Mouse (Mus musculus) hindbrain, postnatal 0 days (tissue): ENCODE measurements at regions not wholly inside any gene's neighbourhood (a gene's known extent, or its start where the extent isn't known, plus 50 kb on each side); places are given as distances from the start of the nearest gene placed in this dataset.

Source experiments
- ATAC-seq: fragments of 200-750 bp; cut with Nextera tagmentation; 2 replicates; pipeline ENCODE4 v1.8.0; 2017; ENCODE audit warnings: mild to moderate bottlenecking, moderate TSS enrichment, moderate library complexity
- DNase-seq: peaks from one replicate; pipeline ENCODE4 v3.0.0-alpha.2; 2015; ENCODE audit warnings: low spot score
- H3K27ac ChIP-seq: fragments of 300-500 bp; sonication (generic); 2 replicates; pipeline ENCODE4 v1.5.1; 2014; ENCODE audit warnings: mild to moderate bottlenecking
- H3K27me3 ChIP-seq: fragments of 300-500 bp; sonication (generic); 2 replicates; pipeline ENCODE4 v1.6.1; 2014; ENCODE audit warnings: low read length, mixed read lengths; ENCODE audit not compliant: insufficient read depth
- H3K36me3 ChIP-seq: fragments of 300-500 bp; sonication (generic); 2 replicates; pipeline ENCODE4 v1.6.1; 2014; ENCODE audit warnings: low read length, mixed read lengths; ENCODE audit not compliant: insufficient read depth
- H3K4me1 ChIP-seq: fragments of 300-500 bp; sonication (generic); 2 replicates; pipeline ENCODE4 v1.6.1; 2014; ENCODE audit warnings: antibody characterized with exemption, low read length, mixed read lengths; ENCODE audit not compliant: insufficient read depth
- H3K4me2 ChIP-seq: fragments of 300-500 bp; sonication (generic); 2 replicates; pipeline ENCODE4 v1.6.1; 2014; ENCODE audit warnings: low read depth, mild to moderate bottlenecking, low read length, moderate library complexity, mixed read lengths
- H3K4me3 ChIP-seq: fragments of 300-500 bp; sonication (generic); 2 replicates; pipeline ENCODE4 v1.5.1; 2014; ENCODE audit warnings: low read length
- H3K9ac ChIP-seq: fragments of 300-500 bp; sonication (generic); replicated peaks from 2 replicates; pipeline ENCODE4 v1.6.1; 2014; ENCODE audit warnings: mild to moderate bottlenecking, low read length, moderate library complexity, mixed read lengths
- H3K9me3 ChIP-seq: fragments of 300-500 bp; sonication (generic); 2 replicates; pipeline ENCODE4 v1.6.1; 2016; ENCODE audit warnings: low read length, mixed read lengths
- CTCF ChIP-seq: IDR thresholded peaks from 2 replicates; pipeline ENCODE4 v1.5.1; 2016; ENCODE audit warnings: antibody characterized with exemption, control low read depth, low read depth
- WGBS: fragments of 180-500 bp; shearing (Covaris S2); extraction: QIAGEN DNeasy Blood & Tissue Kit; methylation state at CpG from one replicate; pipeline ENCODE4 v1.1.7; 2014; 5-methylcytosine and 5-hydroxymethylcytosine counted together

GRCm38 (mm10) chr2:133994337-133994736, 442.4 kb downstream of the Bmp2 start:
- H3K9ac ChIP-seq: no peak overlapping the region
- TF ChIP-seq CTCF: no peak
- no peak for DNase-seq
- 79% methylated on average over 9 of the region's 9 CpGs for WGBS
- H3K4me2 ChIP-seq: no peak overlapping the region
- no peaks in the 10 kb centered on the region for H3K27me3 ChIP-seq
- no peak overlapping the region for H3K4me3 ChIP-seq
- H3K4me1 ChIP-seq: no peaks in the 10 kb centered on the region
- ATAC-seq: no peak
- H3K9me3 ChIP-seq: no peaks in the 10 kb centered on the region
- no peak overlapping the region for H3K27ac ChIP-seq
- H3K36me3 ChIP-seq: no peaks in the 10 kb centered on the region

GRCm38 (mm10) chr2:133987671-133988070, 435.7 kb downstream of the Bmp2 start:
- ATAC-seq: no peak

More at GRCm38 (mm10) chr2:133987671-133988070, 435.7 kb downstream of the Bmp2 start:
- no peaks in the 10 kb centered on the region for H3K4me1 ChIP-seq
- TF ChIP-seq CTCF: no peak
- no peaks in the 10 kb centered on the region for H3K36me3 ChIP-seq
- WGBS: 91% methylated on average over 1 of the region's 1 CpGs
- H3K9me3 ChIP-seq: no peaks in the 10 kb centered on the region
- no peak overlapping the region for H3K4me2 ChIP-seq
- no peak overlapping the region for H3K9ac ChIP-seq
- H3K27ac ChIP-seq: no peak overlapping the region
- no peak for DNase-seq
- H3K4me3 ChIP-seq: no peak overlapping the region
- no peaks in the 10 kb centered on the region for H3K27me3 ChIP-seq
